29 mouse cellular contexts compared by ENCODE assay signal in genomic region chr13:51325298-51325697, GRCm38 (mm10).
DNase-seq lines count a peak whose midpoint lies in the region; ATAC-seq and TF ChIP-seq lines count a peak whose summit lies in the region.
"Had no signal": no experiment of that assay in that cellular context is flagged by ENCODE, and none has a peak within 500 bp of the region (broad histone marks: within the 10 kb centered on the region; RNA-seq: fewer than 3 reads in every experiment).

No protein-coding gene starts in this region.

- H3K27me3 ChIP-seq in lung, embryonic 14.5 days (ENCODE audit: insufficient read depth, low read length): no peaks in the 10 kb centered on the region
- H3K27me3 ChIP-seq in embryonic facial prominence, embryonic 10.5 days (replicated peaks; ENCODE audit: low read depth, poor library complexity, severe bottlenecking): no peaks in the 10 kb centered on the region
- H3K27me3 ChIP-seq in limb, embryonic 10.5 days (ENCODE audit: low read depth, poor library complexity, severe bottlenecking): no peaks in the 10 kb centered on the region
- H3K27me3 ChIP-seq: heart, embryonic 13.5 days; hindbrain, embryonic 15.5 days; megakaryocyte, embryonic 14.5 days; midbrain, embryonic 12.5 days; neural tube, embryonic 13.5 days had no signal

- H3K27ac ChIP-seq in lung, embryonic 14.5 days (ENCODE audit: low read depth): peak overlapping the region; percentile 38; the same call in 1 of the 2 replicates
- peak overlapping the region; percentile 51; the same call in 1 of the 2 replicates for H3K27ac ChIP-seq in embryonic facial prominence, embryonic 10.5 days (replicated peaks)
- peak overlapping the region; percentile 71; the same call in 1 of the 2 replicates for H3K27ac ChIP-seq in limb, embryonic 10.5 days
- H3K27ac ChIP-seq: gastrocnemius, adult 2 months; heart, adult 2 months; heart, embryonic 13.5 days; hindbrain, embryonic 15.5 days; layer of hippocampus, adult 2 months; midbrain, embryonic 12.5 days; neural tube, embryonic 13.5 days had no signal

- no peak for DNase-seq in lung, embryonic 14.5 days
- no peak for DNase-seq in lung, postnatal 14 days
- peak; percentile 14 to 22 for DNase-seq in B cell, adult 2 months
- no peak for DNase-seq in embryonic facial prominence, embryonic 10.5 days (ENCODE audit: low spot score)
- no peak for DNase-seq in limb, embryonic 10.5 days (ENCODE audit: low spot score)
- no peak for DNase-seq in right cerebral cortex, postnatal 4 days
- no peak for DNase-seq in c-Kit-positive CD71-positive TER-119-positive erythroid progenitor cells, embryonic 14.5 days (ENCODE audit: low spot score)
- DNase-seq in natural killer cell, adult 2 months (ENCODE audit: low spot score in 2 of 2): no peak
- DNase-seq: adrenal gland, adult 8-10 months; cerebellum, adult 8-10 months; embryo, embryonic 11 days; gastrocnemius, adult 2 months; gastrocnemius, postnatal 36 days; heart, adult 2 months; heart, postnatal 10 days; kidney, adult 11 months; kidney, postnatal 36 days; liver, postnatal 0 days; lung, postnatal 4 days had no signal

- H3K4me2 ChIP-seq in lung, embryonic 14.5 days: no peak overlapping the region
- H3K4me2 ChIP-seq: heart, embryonic 13.5 days; hindbrain, embryonic 15.5 days; liver, embryonic 11.5 days; midbrain, embryonic 12.5 days; neural tube, embryonic 13.5 days had no signal

- no peaks in the 10 kb centered on the region for H3K9me3 ChIP-seq in lung, embryonic 14.5 days (ENCODE audit: low read depth, low read length)
- H3K9me3 ChIP-seq in embryonic facial prominence, embryonic 10.5 days: no peaks in the 10 kb centered on the region
- no peaks in the 10 kb centered on the region for H3K9me3 ChIP-seq in limb, embryonic 10.5 days (replicated peaks)
- H3K9me3 ChIP-seq: heart, embryonic 13.5 days; hindbrain, embryonic 15.5 days; megakaryocyte, embryonic 14.5 days; midbrain, embryonic 12.5 days; neural tube, embryonic 13.5 days had no signal

- no peak overlapping the region for H3K4me3 ChIP-seq in lung, embryonic 14.5 days (ENCODE audit: low read depth, low read length)
- H3K4me3 ChIP-seq in embryonic facial prominence, embryonic 10.5 days: no peak overlapping the region
- no peak overlapping the region for H3K4me3 ChIP-seq in limb, embryonic 10.5 days
- H3K4me3 ChIP-seq: gastrocnemius, adult 2 months; heart, adult 2 months; heart, embryonic 13.5 days; hindbrain, embryonic 15.5 days; layer of hippocampus, adult 2 months; megakaryocyte, embryonic 14.5 days; midbrain, embryonic 12.5 days; myocyte; neural tube, embryonic 13.5 days had no signal

- peaks cover 22% of the 10 kb centered on the region for H3K4me1 ChIP-seq in lung, embryonic 14.5 days (ENCODE audit: insufficient read depth)
- H3K4me1 ChIP-seq in embryonic facial prominence, embryonic 10.5 days: peaks cover 54% of the 10 kb centered on the region
- H3K4me1 ChIP-seq in limb, embryonic 10.5 days: peaks cover 62% of the 10 kb centered on the region
- H3K4me1 ChIP-seq: megakaryocyte, embryonic 14.5 days had no signal

- 44% methylated on average over 5 of the region's 5 CpGs for WGBS in lung, embryonic 14.5 days
- WGBS in embryonic facial prominence, embryonic 10.5 days: 57% methylated on average over 5 of the region's 5 CpGs
- WGBS in limb, embryonic 10.5 days: 83% methylated on average over 5 of the region's 5 CpGs

- H3K36me3 ChIP-seq in lung, embryonic 14.5 days (ENCODE audit: insufficient read depth): no peaks in the 10 kb centered on the region
- H3K36me3 ChIP-seq in embryonic facial prominence, embryonic 10.5 days (replicated peaks): no peaks in the 10 kb centered on the region
- H3K36me3 ChIP-seq in limb, embryonic 10.5 days: no peaks in the 10 kb centered on the region
- H3K36me3 ChIP-seq: heart, embryonic 13.5 days; hindbrain, embryonic 15.5 days; midbrain, embryonic 12.5 days; neural tube, embryonic 13.5 days had no signal

- no peak for TF ChIP-seq CTCF in lung, embryonic 14.5 days (IDR thresholded peaks at IDR 0.05; ENCODE audit: low read depth)

- no peak overlapping the region for H3K9ac ChIP-seq in lung, embryonic 14.5 days
- H3K9ac ChIP-seq: heart, embryonic 13.5 days; hindbrain, embryonic 15.5 days; liver, postnatal 0 days; midbrain, embryonic 12.5 days; neural tube, embryonic 13.5 days had no signal

- ATAC-seq in lung, embryonic 14.5 days (ENCODE audit: insufficient read depth): no peak
- ATAC-seq: forebrain, embryonic 16.5 days; inflammation-experienced regulatory T-cells, adult 6 months; liver, postnatal 0 days had no signal

Comparison
In these comparisons a context has a peak if more than half of its experiments do, and no peak if none do; other contexts are left out.
1. DNase-seq: peak in B cell, adult 2 months (2 of 2); none in lung, embryonic 14.5 days (single experiment), lung, postnatal 14 days (single experiment), embryonic facial prominence, embryonic 10.5 days (single experiment), limb, embryonic 10.5 days (single experiment), right cerebral cortex, postnatal 4 days (single experiment), c-Kit-positive CD71-positive TER-119-positive erythroid progenitor cells, embryonic 14.5 days (single experiment) and natural killer cell, adult 2 months (0 of 2).
2. Peak in every context shown above with its lines, with median percentiles within 50 percentile points of each other: H3K27ac ChIP-seq.